Mouse (Mus musculus) T-cell, adult 2 months (primary cell): ENCODE measurements around the gene Ptpn22.

Experiments used
- DNase-seq: peaks from one replicate; pipeline ENCODE4 v3.0.0; 2022; ENCODE audit warnings: low spot score

The Ptpn22 gene

DNA sequence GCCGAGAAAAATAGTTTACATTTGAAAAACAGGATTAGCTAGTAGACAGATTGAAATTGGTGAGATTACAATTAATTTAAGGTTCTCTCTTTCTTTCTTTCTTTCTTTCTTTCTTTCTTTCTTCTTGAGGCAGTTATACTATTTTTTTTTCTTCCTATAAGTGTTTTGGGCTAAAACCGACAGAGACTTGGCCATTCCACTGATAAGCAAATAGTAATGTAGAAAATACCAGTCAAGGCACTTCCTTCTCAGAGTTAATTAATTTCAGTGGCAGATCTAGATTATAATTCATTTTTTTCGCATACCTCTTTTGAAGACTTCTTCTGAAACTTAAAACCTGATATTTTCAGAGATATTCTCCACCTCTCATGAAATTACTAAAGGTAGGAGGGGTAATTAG lies 65.7 kb downstream of the Ptpn22 start:
- DNase-seq: no peak

DNA sequence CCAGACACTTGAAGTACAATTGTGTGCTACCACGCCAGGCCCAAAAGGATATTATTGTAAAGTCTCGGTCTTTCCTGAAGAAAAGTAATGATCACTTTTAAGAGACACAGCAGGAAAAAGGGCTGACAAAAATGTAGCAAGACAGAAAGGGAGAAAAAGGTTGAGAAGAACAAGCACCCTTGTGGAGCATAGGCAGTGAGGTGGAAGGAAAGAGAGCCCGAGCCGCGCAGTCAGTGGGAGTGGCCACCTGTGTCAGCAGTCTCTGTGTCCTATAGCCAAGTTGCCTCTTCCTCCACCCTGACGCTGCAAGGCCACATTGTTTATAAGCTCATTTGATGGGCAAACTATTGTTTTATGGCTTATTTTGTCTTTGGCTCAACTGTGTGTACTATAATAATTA lies 67.9 kb downstream of the Ptpn22 start:
- peak; percentile 57 for DNase-seq

GRCm38 (mm10) chr3:103944794-103945562 lies 85.4 kb downstream of the Ptpn22 start:
- DNase-seq: no peak

- no peak for DNase-seq
Measured at GRCm38 (mm10) chr3:103948666-103949065, 89.1 kb downstream of the Ptpn22 start.

- no peak for DNase-seq
Measured at GRCm38 (mm10) chr3:103960622-103961021, 101.0 kb downstream of the Ptpn22 start.
